10 mouse cellular contexts compared by ENCODE assay signal in genomic region chr11:53525461-53525860, GRCm38 (mm10). TPM values are rescaled to one million over a fixed set of nuclear protein-coding genes. Genes with fewer than 3 reads are reported as not detected.
A peak's percentile ranks its signal among the peaks of the same experiment; 100 is the strongest.
DNase-seq lines count a peak whose midpoint lies in the region; ATAC-seq and TF ChIP-seq lines count a peak whose summit lies in the region.
"Had no signal": no experiment of that assay in that cellular context is flagged by ENCODE, and none has a peak within 500 bp of the region (broad histone marks: within the 10 kb centered on the region; RNA-seq: fewer than 3 reads in every experiment).

No protein-coding gene starts in this region.

- 63% methylated on average over 4 of the region's 4 CpGs for WGBS in lung, adult 2 months
- WGBS in embryonic facial prominence, embryonic 10.5 days, result 30% methylated on average over 4 of the region's 4 CpGs
- WGBS in intestine, embryonic 16.5 days, result 53% methylated on average over 4 of the region's 4 CpGs

- intact Hi-C loops in heart, postnatal 25 days (cut with DNase I), result loop anchor here (5.0 kb wide), 1 partner anchor 57 kb away; no protein-coding TSS in a partner anchor

- no peaks in the 10 kb centered on the region for H3K27me3 ChIP-seq in embryonic facial prominence, embryonic 10.5 days (replicated peaks; ENCODE audit: low read depth, poor library complexity, severe bottlenecking)
- H3K27me3 ChIP-seq in intestine, embryonic 16.5 days (replicated peaks; ENCODE audit: control insufficient read depth, insufficient read depth, low read length), result no peaks in the 10 kb centered on the region
- H3K27me3 ChIP-seq: liver, embryonic 15.5 days had no signal

- H3K9ac ChIP-seq in intestine, embryonic 16.5 days (ENCODE audit: low read depth, low read length), result no peak overlapping the region
- H3K9ac ChIP-seq: liver, embryonic 15.5 days had no signal

- peaks cover 12% of the 10 kb centered on the region for H3K4me1 ChIP-seq in lung, adult 2 months (ENCODE audit: control insufficient read depth, insufficient read depth, low read length)
- H3K4me1 ChIP-seq in embryonic facial prominence, embryonic 10.5 days, result peaks cover 67% of the 10 kb centered on the region
- H3K4me1 ChIP-seq in intestine, embryonic 16.5 days (ENCODE audit: control insufficient read depth, insufficient read depth, low read length), result peaks cover 32% of the 10 kb centered on the region

- no peak for TF ChIP-seq CTCF in lung, adult 2 months (IDR thresholded peaks at IDR 0.05; ENCODE audit: insufficient read depth, low read length)

- no peaks in the 10 kb centered on the region for H3K9me3 ChIP-seq in embryonic facial prominence, embryonic 10.5 days
- no peaks in the 10 kb centered on the region for H3K9me3 ChIP-seq in intestine, embryonic 16.5 days (ENCODE audit: control insufficient read depth, low read length)
- H3K9me3 ChIP-seq: liver, embryonic 15.5 days had no signal

- ATAC-seq in intestine, embryonic 16.5 days, result no peak

- no peak overlapping the region for H3K4me3 ChIP-seq in lung, adult 2 months (replicated peaks; ENCODE audit: extremely low read depth, low read depth, low read length)
- no peak overlapping the region for H3K4me3 ChIP-seq in embryonic facial prominence, embryonic 10.5 days
- no peak overlapping the region for H3K4me3 ChIP-seq in intestine, embryonic 16.5 days (ENCODE audit: low read length)
- H3K4me3 ChIP-seq: liver, embryonic 15.5 days had no signal

- peak; percentile 51 to 65 for DNase-seq in lung, adult 18-20 months
- DNase-seq in lung, adult 2 months, result no peak
- peak; percentile 38 for DNase-seq in embryonic facial prominence, embryonic 10.5 days (ENCODE audit: low spot score)
- DNase-seq in heart, postnatal 25 days (ENCODE audit: low spot score), result peak; percentile 29
- peak; percentile 75 for DNase-seq in mesoderm, embryonic 11.5 days (ENCODE audit: low read depth, low spot score)
- no peak for DNase-seq in right cerebral cortex, postnatal 25 days

- TF ChIP-seq POLR2A in lung, adult 2 months (IDR thresholded peaks at IDR 0.05; ENCODE audit: borderline replicate concordance, extremely low read depth, low read depth, low read length), result no peak

- peak overlapping the region; percentile 19; the same call in 1 of the 2 replicates for H3K27ac ChIP-seq in embryonic facial prominence, embryonic 10.5 days (replicated peaks)
- no peak overlapping the region for H3K27ac ChIP-seq in intestine, embryonic 16.5 days (ENCODE audit: low read length)
- H3K27ac ChIP-seq: liver, embryonic 15.5 days had no signal

- no peak overlapping the region for H3K4me2 ChIP-seq in intestine, embryonic 16.5 days (ENCODE audit: low read depth, low read length)
- H3K4me2 ChIP-seq: liver, embryonic 15.5 days had no signal

- no peaks in the 10 kb centered on the region for H3K36me3 ChIP-seq in embryonic facial prominence, embryonic 10.5 days (replicated peaks)
- H3K36me3 ChIP-seq in intestine, embryonic 16.5 days (ENCODE audit: control insufficient read depth, insufficient read depth, low read length), result no peaks in the 10 kb centered on the region

RNA-seq across cellular contexts. Expression of gene Sept8, which starts 6.4 kb away (rescaled TPM):
- 40.8 and 49.5 TPM in 2 replicates for polyA plus RNA-seq in lung, adult 2 months (2012; rRNA removed)
- polyA plus RNA-seq in embryonic facial prominence, embryonic 10.5 days (2016; fragmentation: Nextera tagmentation; extraction: Ambion mirVana), result 17.7 and 19.0 TPM in 2 replicates
- total RNA-seq in heart, postnatal 25 days (2021), result 10 to 100 TPM; 32.0 to 37.0 TPM
- 18.2 and 18.4 TPM in 2 replicates for polyA plus RNA-seq in intestine, embryonic 16.5 days (2015; fragmentation: Nextera tagmentation; extraction: Ambion mirVana)

RNA-seq across cellular contexts. Expression of gene Kif3a, which starts 41.7 kb away (rescaled TPM):
- 5.4 and 8.5 TPM in 2 replicates for polyA plus RNA-seq in lung, adult 2 months (2012; rRNA removed)
- 68.0 and 77.6 TPM in 2 replicates for polyA plus RNA-seq in embryonic facial prominence, embryonic 10.5 days (2016; fragmentation: Nextera tagmentation; extraction: Ambion mirVana)
- 1 to 10 TPM; 7.6 to 9.6 TPM for total RNA-seq in heart, postnatal 25 days (2021)
- 35.0 and 42.3 TPM in 2 replicates for polyA plus RNA-seq in intestine, embryonic 16.5 days (2015; fragmentation: Nextera tagmentation; extraction: Ambion mirVana)

RNA-seq across cellular contexts. Expression of gene Sowaha, which starts 45.4 kb away (rescaled TPM):
- polyA plus RNA-seq in lung, adult 2 months (2012; rRNA removed), result 0.86 and 0.98 TPM in 2 replicates
- polyA plus RNA-seq in embryonic facial prominence, embryonic 10.5 days (2016; fragmentation: Nextera tagmentation; extraction: Ambion mirVana), result 0.44 and 0.82 TPM in 2 replicates
- under 1 TPM; 0.08 to 0.17 TPM for total RNA-seq in heart, postnatal 25 days (2021)
- polyA plus RNA-seq in intestine, embryonic 16.5 days (2015; fragmentation: Nextera tagmentation; extraction: Ambion mirVana), result 0.31 and 0.32 TPM in 2 replicates

RNA-seq across cellular contexts. Expression of gene Gm9945, which starts 45.5 kb away (rescaled TPM):
- polyA plus RNA-seq in lung, adult 2 months (2012; rRNA removed), result not detected in 2 replicates
- polyA plus RNA-seq in embryonic facial prominence, embryonic 10.5 days (2016; fragmentation: Nextera tagmentation; extraction: Ambion mirVana), result 0.16 TPM in 1 of 2 replicates, not detected in the other
- total RNA-seq in heart, postnatal 25 days (2021), result not detected
- polyA plus RNA-seq in intestine, embryonic 16.5 days (2015; fragmentation: Nextera tagmentation; extraction: Ambion mirVana), result not detected in 2 replicates
- polyA plus RNA-seq: forebrain, embryonic 11.5 days; neural tube, embryonic 11.5 days had no signal

RNA-seq across cellular contexts. Expression of gene Gm9837, which starts 55.2 kb away (rescaled TPM):
- not detected in 2 replicates for polyA plus RNA-seq in lung, adult 2 months (2012; rRNA removed)
- polyA plus RNA-seq in embryonic facial prominence, embryonic 10.5 days (2016; fragmentation: Nextera tagmentation; extraction: Ambion mirVana), result not detected in 2 replicates
- total RNA-seq in heart, postnatal 25 days (2021), result not detected
- polyA plus RNA-seq in intestine, embryonic 16.5 days (2015; fragmentation: Nextera tagmentation; extraction: Ambion mirVana), result not detected in 2 replicates
- polyA plus RNA-seq: forebrain, embryonic 11.5 days; liver, embryonic 15.5 days; neural tube, embryonic 11.5 days had no signal

Comparison
In these comparisons a context has a peak if more than half of its experiments do, and no peak if none do; other contexts are left out.
1. DNase-seq: peak in lung, adult 18-20 months (2 of 2), embryonic facial prominence, embryonic 10.5 days (single experiment), heart, postnatal 25 days (single experiment) and mesoderm, embryonic 11.5 days (single experiment); none in lung, adult 2 months (single experiment) and right cerebral cortex, postnatal 25 days (single experiment).